Mouse (Mus musculus) G1E (cell line): Measurements from ENCODE around the gene Rpl36.

ENCODE experiments used
- CTCF ChIP-seq: IDR thresholded peaks from 2 replicates; pipeline ENCODE4 v1.5.1; 2012; ENCODE audit warnings: low read depth, low read length, inconsistent platforms, mixed read lengths
- GATA1 ChIP-seq: IDR thresholded peaks from 2 replicates; pipeline ENCODE4 v1.6.1; 2012; ENCODE audit warnings: borderline replicate concordance, low read length, inconsistent platforms, mixed read lengths
- POLR2AphosphoS5 ChIP-seq: IDR thresholded peaks from 2 replicates; pipeline ENCODE4 v1.6.1; 2012; ENCODE audit warnings: low read depth, low read length, inconsistent platforms; ENCODE audit not compliant: insufficient replicate concordance

DNA sequence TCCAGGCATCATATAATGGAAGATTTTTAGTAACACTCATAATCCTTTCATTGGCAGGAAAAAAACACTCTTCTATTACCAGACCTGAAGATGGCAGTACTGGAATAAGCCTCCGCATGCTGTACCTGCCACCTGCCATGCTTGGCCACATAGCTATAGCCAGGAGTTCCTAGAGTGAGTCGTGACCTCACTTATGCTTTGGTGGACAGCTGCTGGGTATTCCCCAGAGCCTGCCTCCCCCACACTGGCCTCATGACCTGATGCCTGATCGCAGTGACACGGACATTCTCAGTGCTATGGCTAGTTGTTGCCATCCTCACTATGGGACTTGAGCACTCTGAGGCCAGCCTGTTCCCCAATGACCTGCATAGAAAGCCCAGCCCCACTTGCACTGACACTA is 42.9 kb upstream of the Rpl36 start:
- TF ChIP-seq CTCF (no peak), GATA1 (no peak), POLR2AphosphoS5 (no peak)
